Mouse (Mus musculus) heart, postnatal 0 days (tissue): Measurements from ENCODE around the gene Tcap.

Source experiments
- CTCF ChIP-seq: IDR thresholded peaks from 2 replicates; pipeline ENCODE4 v1.5.1; 2016; ENCODE audit warnings: antibody characterized with exemption, control low read depth, low read depth
- EP300 ChIP-seq: IDR thresholded peaks from 2 replicates; pipeline ENCODE4 v1.6.1; 2016; ENCODE audit warnings: antibody characterized with exemption, low read depth

DNA sequence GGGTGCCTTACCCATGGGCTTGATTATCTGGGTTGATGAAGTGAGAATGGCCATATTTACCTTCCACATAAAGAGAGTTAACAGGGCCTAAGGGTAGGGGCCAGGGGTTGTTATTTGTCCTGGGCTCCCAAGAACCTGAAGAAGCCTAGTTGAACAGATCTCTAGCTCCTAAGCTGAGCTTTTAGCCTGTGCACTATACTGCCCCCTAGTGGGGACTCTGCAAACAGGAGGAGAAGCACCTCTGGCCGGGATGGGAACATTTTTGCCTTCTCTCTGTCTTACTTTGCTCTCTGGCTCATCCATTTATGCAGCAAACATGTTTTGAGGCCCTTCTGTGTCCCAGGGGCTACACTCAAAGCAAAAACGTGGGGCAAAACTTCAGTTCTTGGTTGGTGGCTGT, 11.2 kb upstream of the Tcap start:
- no peak for TF ChIP-seq EP300
- peak; percentile 92 for TF ChIP-seq CTCF
